Mouse (Mus musculus) cerebellum, adult 2 months (tissue): ENCODE measurements around the gene Fign.

ENCODE experiments used
- CTCF ChIP-seq: fragments of 200-500 bp; IDR thresholded peaks from 2 replicates; pipeline ENCODE4 v1.5.1; 2011; ENCODE audit warnings: low read depth, mild to moderate bottlenecking, control low read depth, low read length, moderate library complexity, borderline replicate concordance; ENCODE audit not compliant: insufficient read depth
- POLR2A ChIP-seq: fragments of 200-500 bp; IDR thresholded peaks from 2 replicates; pipeline ENCODE4 v1.6.1; 2011; ENCODE audit warnings: low read length, control low read depth, borderline replicate concordance; ENCODE audit not compliant: insufficient read depth

GRCm38 (mm10) chr2:64083853-64084427 is 13.9 kb downstream of the Fign start:
- no peak for TF ChIP-seq CTCF
- TF ChIP-seq POLR2A = no peak
